Mouse (Mus musculus): ENCODE data around the gene Zbtb16. TPM values are rescaled to one million over a fixed set of nuclear protein-coding genes. Genes with fewer than 3 reads are reported as not detected.
A peak's percentile ranks its signal among the peaks of the same experiment; 100 is the strongest.

Gene Zbtb16
- polyA plus RNA-seq, 1 experiment from 2014 or later = 0.77 TPM

GRCm38 (mm10) chr9:48838346-48838745, 2.3 kb upstream of the Zbtb16 start:
- ATAC-seq (ENCODE audit: low read depth) = no peak
- Histone ChIP-seq H3K9ac (no peak overlapping the region), H3K9me3 (replicated peaks) (no peaks in the 10 kb centered on the region), H3K27ac (no peak overlapping the region), H3K4me3 (replicated peaks) (no peak overlapping the region), H3K4me2 (no peak overlapping the region), H3K36me3 (no peaks in the 10 kb centered on the region), H3K4me1 (replicated peaks) (peaks cover 27% of the 10 kb centered on the region), H3K27me3 (peaks cover 76% of the 10 kb centered on the region)
- 44% methylated on average over 4 of the region's 4 CpGs for WGBS (ENCODE audit: insufficient replicate concordance)
- no peak for DNase-seq

- no peak for DNase-seq
- 4% methylated on average over 14 of the region's 14 CpGs for WGBS (ENCODE audit: insufficient replicate concordance)
- Histone ChIP-seq H3K27ac (no peak overlapping the region), H3K9ac (no peak overlapping the region), H3K36me3 (no peaks in the 10 kb centered on the region), H3K4me2 (peak overlapping the region; percentile 78), H3K27me3 (peaks cover 85% of the 10 kb centered on the region), H3K9me3 (replicated peaks) (no peaks in the 10 kb centered on the region), H3K4me3 (replicated peaks) (no peak overlapping the region), H3K4me1 (replicated peaks) (peaks cover 27% of the 10 kb centered on the region)
- no peak for ATAC-seq (ENCODE audit: low read depth)
Measured at GRCm38 (mm10) chr9:48837181-48837580, 1.2 kb upstream of the Zbtb16 start.

DNA sequence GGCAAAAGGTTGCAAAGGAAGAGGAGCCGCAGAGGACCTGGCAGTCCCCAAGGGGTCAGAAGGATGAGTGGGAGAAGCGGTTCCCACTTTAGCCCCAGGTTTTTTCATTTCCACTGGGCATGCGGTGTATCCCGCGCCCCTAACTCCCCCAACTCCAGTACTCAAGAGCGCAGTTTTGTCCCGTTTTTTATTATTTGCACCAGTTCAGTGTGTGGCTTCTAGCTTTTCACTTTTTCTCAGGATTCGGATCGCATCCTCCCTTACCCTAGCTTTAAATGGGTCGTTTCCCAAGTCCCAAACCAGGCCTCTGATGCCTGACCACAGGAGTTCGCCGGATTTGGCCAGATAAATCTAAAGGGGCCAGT, 526 bp upstream of the Zbtb16 start:
- Histone ChIP-seq H3K4me2 (peak overlapping the region; percentile 78), H3K4me3 (replicated peaks) (peak overlapping the region; percentile 62), H3K4me1 (replicated peaks) (peaks cover 27% of the 10 kb centered on the region), H3K27me3 (peaks cover 91% of the 10 kb centered on the region), H3K9ac (no peak overlapping the region), H3K9me3 (replicated peaks) (no peaks in the 10 kb centered on the region), H3K27ac (no peak overlapping the region), H3K36me3 (no peaks in the 10 kb centered on the region)
- DNase-seq = no peak
- ATAC-seq (ENCODE audit: low read depth) = no peak
- WGBS (ENCODE audit: insufficient replicate concordance) = 3% methylated on average over 12 of the region's 12 CpGs

- H3K27ac ChIP-seq = no peak overlapping the region
Measured at GRCm38 (mm10) chr9:48834541-48835411, 1.2 kb downstream of the Zbtb16 start.

GRCm38 (mm10) chr9:48834006-48834405, 2.0 kb downstream of the Zbtb16 start:
- H3K9ac ChIP-seq = no peak overlapping the region
- peaks cover 27% of the 10 kb centered on the region for H3K4me1 ChIP-seq (replicated peaks)
- H3K36me3 ChIP-seq = no peaks in the 10 kb centered on the region
- H3K4me2 ChIP-seq = peak overlapping the region; percentile 78; the same call in 1 of the 2 replicates
- 34% methylated on average over 4 of the region's 4 CpGs for WGBS (ENCODE audit: insufficient replicate concordance)
- DNase-seq (no peak), ATAC-seq (ENCODE audit: low read depth) (no peak)
- no peak overlapping the region for H3K27ac ChIP-seq
- H3K9me3 ChIP-seq (replicated peaks) = no peaks in the 10 kb centered on the region
- peaks cover 89% of the 10 kb centered on the region for H3K27me3 ChIP-seq
- peak overlapping the region; percentile 62; the same call in 1 of the 2 replicates for H3K4me3 ChIP-seq (replicated peaks)

More at GRCm38 (mm10) chr9:48834541-48835411, 1.2 kb downstream of the Zbtb16 start:
- H3K36me3 ChIP-seq = no peaks in the 10 kb centered on the region
- DNase-seq (no peak), ATAC-seq (ENCODE audit: low read depth) (no peak)
- peaks cover 27% of the 10 kb centered on the region for H3K4me1 ChIP-seq (replicated peaks)
- under 1% methylated on average over 65 of the region's 65 CpGs for WGBS (ENCODE audit: insufficient replicate concordance)
- peak overlapping the region; percentile 78 for H3K4me2 ChIP-seq
- peak overlapping the region; percentile 47 for H3K9ac ChIP-seq
- peak overlapping the region; percentile 62 for H3K4me3 ChIP-seq (replicated peaks)
- H3K9me3 ChIP-seq (replicated peaks) = no peaks in the 10 kb centered on the region
- H3K27me3 ChIP-seq = peaks cover 92% of the 10 kb centered on the region

GRCm38 (mm10) chr9:48833493-48833892, 2.5 kb downstream of the Zbtb16 start:
- no peak for DNase-seq
- no peak overlapping the region for H3K9ac ChIP-seq
- H3K4me1 ChIP-seq (replicated peaks) = peaks cover 27% of the 10 kb centered on the region
- ATAC-seq (ENCODE audit: low read depth) = no peak
- no peaks in the 10 kb centered on the region for H3K36me3 ChIP-seq
- no peak overlapping the region for H3K4me2 ChIP-seq
- H3K4me3 ChIP-seq (replicated peaks) = no peak overlapping the region
- no peaks in the 10 kb centered on the region for H3K9me3 ChIP-seq (replicated peaks)
- H3K27ac ChIP-seq = no peak overlapping the region
- H3K27me3 ChIP-seq = peaks cover 89% of the 10 kb centered on the region
- WGBS (ENCODE audit: insufficient replicate concordance) = 88% methylated on average over 11 of the region's 11 CpGs

- H3K36me3 ChIP-seq = no peaks in the 10 kb centered on the region
- no peaks in the 10 kb centered on the region for H3K9me3 ChIP-seq (replicated peaks)
- WGBS (ENCODE audit: insufficient replicate concordance) = 82% methylated on average over 20 of the region's 20 CpGs
- no peak overlapping the region for H3K4me2 ChIP-seq
- H3K4me1 ChIP-seq (replicated peaks) = peaks cover 27% of the 10 kb centered on the region
- DNase-seq = no peak
- H3K4me3 ChIP-seq (replicated peaks) = no peak overlapping the region
- H3K9ac ChIP-seq = no peak overlapping the region
- no peak overlapping the region for H3K27ac ChIP-seq
- peaks cover 89% of the 10 kb centered on the region for H3K27me3 ChIP-seq
- ATAC-seq (ENCODE audit: low read depth) = no peak
Measured at GRCm38 (mm10) chr9:48832473-48833100, 3.4 kb downstream of the Zbtb16 start.

- ATAC-seq (ENCODE audit: low read depth) (no peak), DNase-seq (no peak)
- WGBS (ENCODE audit: insufficient replicate concordance) = 76% methylated on average over 23 of the region's 23 CpGs
- Histone ChIP-seq H3K36me3 (no peaks in the 10 kb centered on the region), H3K4me3 (replicated peaks) (no peak overlapping the region), H3K9me3 (replicated peaks) (no peaks in the 10 kb centered on the region), H3K27ac (no peak overlapping the region), H3K4me2 (no peak overlapping the region), H3K27me3 (peaks cover 84% of the 10 kb centered on the region), H3K9ac (no peak overlapping the region), H3K4me1 (replicated peaks) (peaks cover 22% of the 10 kb centered on the region)
Measured at GRCm38 (mm10) chr9:48831560-48832460, 4.2 kb downstream of the Zbtb16 start.

DNA sequence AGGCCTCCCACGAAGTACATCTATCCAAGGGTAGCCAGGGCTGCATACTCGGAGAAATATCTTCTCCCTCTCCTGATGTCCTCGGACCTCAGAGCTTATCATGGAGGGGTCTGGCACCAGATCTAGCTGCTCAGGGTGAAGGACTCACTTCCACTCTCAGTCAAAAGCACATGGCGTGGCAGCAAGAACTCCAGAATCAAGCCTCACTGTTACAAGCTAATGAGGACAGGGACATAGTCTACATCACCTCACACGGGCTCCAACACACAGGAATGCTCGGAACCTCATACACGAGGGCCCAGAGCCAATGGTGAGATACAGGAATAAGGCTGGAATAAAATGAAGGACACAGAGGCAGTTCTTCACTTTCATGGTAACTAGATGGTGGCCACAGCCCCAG, 7.2 kb downstream of the Zbtb16 start:
- no peak for DNase-seq

DNA sequence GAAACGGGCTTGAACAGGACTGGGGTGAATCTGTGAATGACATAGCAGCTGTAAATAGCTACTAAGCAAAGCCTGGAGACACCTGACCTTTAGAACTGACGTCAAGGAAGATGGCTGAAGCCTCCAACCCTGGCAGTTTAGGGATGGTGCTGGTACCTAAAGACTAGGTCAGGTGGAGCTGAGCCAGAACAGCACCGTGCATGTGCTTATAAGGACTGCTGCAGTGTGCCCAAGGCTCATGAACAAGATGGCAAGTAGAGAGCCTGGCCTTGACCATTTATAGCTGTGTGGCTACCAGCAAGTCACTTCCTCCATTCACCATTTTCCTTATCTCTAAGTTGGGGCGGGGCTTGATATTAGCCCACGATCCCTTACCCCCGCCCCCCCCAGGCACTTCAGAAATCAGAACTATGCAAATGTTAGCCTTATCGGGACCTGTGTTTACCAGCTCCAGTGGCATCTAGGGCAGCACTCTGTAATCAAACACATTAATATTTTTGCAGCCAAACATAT, 9.6 kb downstream of the Zbtb16 start:
- ATAC-seq (ENCODE audit: low read depth) (no peak), DNase-seq (no peak)
- Histone ChIP-seq H3K9me3 (replicated peaks) (no peaks in the 10 kb centered on the region), H3K4me3 (replicated peaks) (no peak overlapping the region), H3K27me3 (peaks cover 68% of the 10 kb centered on the region), H3K4me1 (replicated peaks) (peaks cover 22% of the 10 kb centered on the region), H3K27ac (no peak overlapping the region), H3K9ac (no peak overlapping the region), H3K36me3 (no peaks in the 10 kb centered on the region), H3K4me2 (no peak overlapping the region)
- 26% methylated on average over 7 of the region's 7 CpGs for WGBS (ENCODE audit: insufficient replicate concordance)

More for the DNA sequence above, 7.2 kb downstream of the Zbtb16 start:
- Histone ChIP-seq H3K4me2 (no peak overlapping the region), H3K9ac (no peak overlapping the region), H3K27me3 (peaks cover 77% of the 10 kb centered on the region), H3K9me3 (replicated peaks) (no peaks in the 10 kb centered on the region), H3K27ac (no peak overlapping the region), H3K4me3 (replicated peaks) (no peak overlapping the region), H3K4me1 (replicated peaks) (peaks cover 7% of the 10 kb centered on the region), H3K36me3 (no peaks in the 10 kb centered on the region)
- WGBS (ENCODE audit: insufficient replicate concordance) = 63% methylated on average over 7 of the region's 7 CpGs
- no peak for ATAC-seq (ENCODE audit: low read depth)
